Mouse (Mus musculus): ENCODE data around the gene Ddi2. TPM values are rescaled to one million over a fixed set of nuclear protein-coding genes. Genes with fewer than 3 reads are reported as not detected.

The Ddi2 gene
- polyA plus RNA-seq, 1 experiment from 2014 or later, result 21.7 TPM

GRCm38 (mm10) chr4:141660884-141661283 is 62.3 kb downstream of the Ddi2 start:
- no peaks in the 10 kb centered on the region for H3K27me3 ChIP-seq (ENCODE audit: insufficient read depth, low read length)
- WGBS (ENCODE audit: insufficient replicate concordance), result 85% methylated on average over 11 of the region's 11 CpGs
- no peak for TF ChIP-seq EP300 (IDR thresholded peaks at IDR 0.05; ENCODE audit: low read depth)
- DNase-seq (no peak), ATAC-seq (no peak)
- H3K4me2 ChIP-seq (ENCODE audit: low read depth, low read length), result no peak overlapping the region
- H3K27ac ChIP-seq (ENCODE audit: low read depth), result no peak overlapping the region
- H3K9ac ChIP-seq (replicated peaks), result no peak overlapping the region
- H3K4me1 ChIP-seq (ENCODE audit: insufficient read depth), result peaks cover 25% of the 10 kb centered on the region
- no peaks in the 10 kb centered on the region for H3K36me3 ChIP-seq (replicated peaks; ENCODE audit: insufficient read depth, low read length)
- no peak overlapping the region for H3K4me3 ChIP-seq (ENCODE audit: low read depth, low read length)
- H3K9me3 ChIP-seq (ENCODE audit: low read length), result no peaks in the 10 kb centered on the region

- no peak overlapping the region for H3K4me2 ChIP-seq (ENCODE audit: low read depth, low read length)
- no peaks in the 10 kb centered on the region for H3K36me3 ChIP-seq (replicated peaks; ENCODE audit: insufficient read depth, low read length)
- no peak overlapping the region for H3K9ac ChIP-seq (replicated peaks)
- H3K4me3 ChIP-seq (ENCODE audit: low read depth, low read length), result no peak overlapping the region
- 74% methylated on average over 4 of the region's 4 CpGs for WGBS (ENCODE audit: insufficient replicate concordance)
- DNase-seq (no peak), ATAC-seq (no peak)
- TF ChIP-seq CTCF (IDR thresholded peaks at IDR 0.05; ENCODE audit: low read depth) (peak; percentile 39), EP300 (IDR thresholded peaks at IDR 0.05; ENCODE audit: low read depth) (no peak)
- peaks cover 27% of the 10 kb centered on the region for H3K4me1 ChIP-seq (ENCODE audit: insufficient read depth)
- no peaks in the 10 kb centered on the region for H3K27me3 ChIP-seq (ENCODE audit: insufficient read depth, low read length)
- H3K9me3 ChIP-seq (ENCODE audit: low read length), result no peaks in the 10 kb centered on the region
- H3K27ac ChIP-seq (ENCODE audit: low read depth), result no peak overlapping the region
Observed at GRCm38 (mm10) chr4:141659739-141660138, 63.5 kb downstream of the Ddi2 start.

GRCm38 (mm10) chr4:141658846-141659484 is 64.3 kb downstream of the Ddi2 start:
- H3K9me3 ChIP-seq (ENCODE audit: low read length), result no peaks in the 10 kb centered on the region
- 87% methylated on average over 6 of the region's 6 CpGs for WGBS (ENCODE audit: insufficient replicate concordance)
- DNase-seq (no peak), ATAC-seq (no peak)
- TF ChIP-seq EP300 (IDR thresholded peaks at IDR 0.05; ENCODE audit: low read depth) (no peak), CTCF (IDR thresholded peaks at IDR 0.05; ENCODE audit: low read depth) (no peak)
- H3K4me2 ChIP-seq (ENCODE audit: low read depth, low read length), result no peak overlapping the region
- no peaks in the 10 kb centered on the region for H3K27me3 ChIP-seq (ENCODE audit: insufficient read depth, low read length)
- H3K4me3 ChIP-seq (ENCODE audit: low read depth, low read length), result no peak overlapping the region
- no peak overlapping the region for H3K9ac ChIP-seq (replicated peaks)
- no peaks in the 10 kb centered on the region for H3K36me3 ChIP-seq (replicated peaks; ENCODE audit: insufficient read depth, low read length)
- peaks cover 20% of the 10 kb centered on the region for H3K4me1 ChIP-seq (ENCODE audit: insufficient read depth)
- H3K27ac ChIP-seq (ENCODE audit: low read depth), result no peak overlapping the region

GRCm38 (mm10) chr4:141656932-141657331 is 66.3 kb downstream of the Ddi2 start:
- Histone ChIP-seq H3K9ac (replicated peaks) (no peak overlapping the region), H3K9me3 (ENCODE audit: low read length) (no peaks in the 10 kb centered on the region), H3K4me1 (ENCODE audit: insufficient read depth) (peaks cover 19% of the 10 kb centered on the region), H3K4me3 (ENCODE audit: low read depth, low read length) (no peak overlapping the region), H3K27ac (ENCODE audit: low read depth) (0 out of 2 replicates have a peak overlapping the region, but pooled peaks have one; percentile 30), H3K4me2 (ENCODE audit: low read depth, low read length) (no peak overlapping the region), H3K27me3 (ENCODE audit: insufficient read depth, low read length) (no peaks in the 10 kb centered on the region), H3K36me3 (replicated peaks; ENCODE audit: insufficient read depth, low read length) (no peaks in the 10 kb centered on the region)
- TF ChIP-seq EP300 (IDR thresholded peaks at IDR 0.05; ENCODE audit: low read depth), result no peak
- TF ChIP-seq CTCF (IDR thresholded peaks at IDR 0.05; ENCODE audit: low read depth), result no peak
- ATAC-seq (peak; percentile 77), DNase-seq (peak; percentile 45)
- WGBS (ENCODE audit: insufficient replicate concordance), result 69% methylated on average over 8 of the region's 8 CpGs

- no peak for DNase-seq
- ATAC-seq, result peak; percentile 29
- WGBS (ENCODE audit: insufficient replicate concordance), result 45% methylated on average over 12 of the region's 12 CpGs
- no peak for TF ChIP-seq CTCF (IDR thresholded peaks at IDR 0.05; ENCODE audit: low read depth)
- TF ChIP-seq EP300 (IDR thresholded peaks at IDR 0.05; ENCODE audit: low read depth), result no peak
- Histone ChIP-seq H3K27me3 (ENCODE audit: insufficient read depth, low read length) (no peaks in the 10 kb centered on the region), H3K4me1 (ENCODE audit: insufficient read depth) (peaks cover 19% of the 10 kb centered on the region), H3K4me3 (ENCODE audit: low read depth, low read length) (no peak overlapping the region), H3K4me2 (ENCODE audit: low read depth, low read length) (no peak overlapping the region), H3K9ac (replicated peaks) (no peak overlapping the region), H3K36me3 (replicated peaks; ENCODE audit: insufficient read depth, low read length) (no peaks in the 10 kb centered on the region), H3K27ac (ENCODE audit: low read depth) (peak overlapping the region; percentile 62), H3K9me3 (ENCODE audit: low read length) (no peaks in the 10 kb centered on the region)
Observed at GRCm38 (mm10) chr4:141655908-141656608, 67.2 kb downstream of the Ddi2 start.

- WGBS (ENCODE audit: insufficient replicate concordance), result 88% methylated on average over 6 of the region's 6 CpGs
- H3K27ac ChIP-seq (ENCODE audit: low read depth), result no peak overlapping the region
- H3K4me3 ChIP-seq (ENCODE audit: low read depth, low read length), result no peak overlapping the region
- peaks cover 19% of the 10 kb centered on the region for H3K4me1 ChIP-seq (ENCODE audit: insufficient read depth)
- no peak for TF ChIP-seq EP300 (IDR thresholded peaks at IDR 0.05; ENCODE audit: low read depth)
- TF ChIP-seq CTCF (IDR thresholded peaks at IDR 0.05; ENCODE audit: low read depth), result no peak
- no peak overlapping the region for H3K4me2 ChIP-seq (ENCODE audit: low read depth, low read length)
- no peak overlapping the region for H3K9ac ChIP-seq (replicated peaks)
- DNase-seq (no peak), ATAC-seq (no peak)
- H3K27me3 ChIP-seq (ENCODE audit: insufficient read depth, low read length), result no peaks in the 10 kb centered on the region
- H3K9me3 ChIP-seq (ENCODE audit: low read length), result no peaks in the 10 kb centered on the region
- H3K36me3 ChIP-seq (replicated peaks; ENCODE audit: insufficient read depth, low read length), result no peaks in the 10 kb centered on the region
Observed at GRCm38 (mm10) chr4:141654509-141654908, 68.7 kb downstream of the Ddi2 start.

Data from liver, postnatal 0 days (tissue).